Mouse (Mus musculus): ENCODE data around the gene Xpo4. TPM values are rescaled to one million over a fixed set of nuclear protein-coding genes. Genes with fewer than 3 reads are reported as not detected.
"Not testable (repeated sequence)": the region's sequence is repeated elsewhere in the genome, so short reads cannot be mapped to it uniquely, and the experiment has no call there.

The Xpo4 gene
- polyA plus RNA-seq, 1 experiment from 2014 or later: 17.0 TPM

DNA sequence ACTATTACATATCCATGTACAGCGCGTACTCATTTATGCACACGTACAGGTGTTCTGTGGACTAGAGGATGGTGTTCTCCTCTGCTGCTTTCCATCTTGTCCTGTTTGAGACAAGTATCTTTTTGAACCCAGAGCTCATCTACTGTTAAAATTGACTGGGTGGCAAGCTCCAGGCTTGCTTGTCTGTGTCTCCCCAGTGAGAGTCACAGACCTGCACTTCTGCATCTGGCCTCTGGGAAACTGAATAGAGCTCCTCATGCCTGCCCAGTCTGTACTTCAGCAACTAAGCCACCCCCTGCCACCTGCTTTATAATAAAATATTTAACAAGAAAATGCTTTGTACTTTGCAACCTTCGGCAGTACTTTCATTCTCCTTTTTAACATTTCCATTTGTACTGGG lies 6.9 kb downstream of the Xpo4 start:
- Histone ChIP-seq H3K27ac (ENCODE audit: low read length) (no peak overlapping the region), H3K27me3 (replicated peaks; ENCODE audit: control insufficient read depth, insufficient read depth, low read length) (no peaks in the 10 kb centered on the region), H3K9ac (ENCODE audit: low read depth, low read length) (no peak overlapping the region), H3K4me1 (ENCODE audit: control insufficient read depth, insufficient read depth, low read length) (peaks cover 3% of the 10 kb centered on the region; the same call in 1 of the 2 replicates), H3K36me3 (ENCODE audit: control insufficient read depth, insufficient read depth, low read length) (no peaks in the 10 kb centered on the region), H3K9me3 (ENCODE audit: control insufficient read depth, low read length) (no peaks in the 10 kb centered on the region), H3K4me3 (ENCODE audit: low read length) (no peak overlapping the region), H3K4me2 (ENCODE audit: low read depth, low read length) (no peak overlapping the region)
- ATAC-seq: no peak
- WGBS: 96% methylated on average over 4 of the region's 4 CpGs

DNA sequence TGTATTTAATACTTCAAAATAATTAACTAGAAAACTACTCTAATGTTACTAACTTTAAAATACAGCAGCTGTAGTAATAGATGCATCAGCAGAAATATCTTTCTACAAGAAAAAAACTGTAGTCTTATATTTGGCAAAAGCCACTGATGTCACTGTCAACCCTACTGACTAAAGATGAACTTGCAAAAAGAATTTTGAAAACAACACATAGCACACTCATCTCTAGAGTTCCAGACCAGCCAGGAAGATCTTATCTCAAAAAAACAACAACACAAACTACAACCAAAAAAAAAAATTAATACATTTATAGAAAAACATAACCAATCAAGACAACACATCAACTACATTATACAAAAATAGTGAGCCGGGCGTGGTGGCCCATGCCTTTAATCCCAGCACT lies 7.7 kb downstream of the Xpo4 start:
- ATAC-seq: no peak
- no peaks in the 10 kb centered on the region for H3K9me3 ChIP-seq (ENCODE audit: control insufficient read depth, low read length)
- no peak overlapping the region for H3K27ac ChIP-seq (ENCODE audit: low read length)
- no peaks in the 10 kb centered on the region; the same call in 1 of the 2 replicates for H3K4me1 ChIP-seq (ENCODE audit: control insufficient read depth, insufficient read depth, low read length)
- H3K27me3 ChIP-seq (replicated peaks; ENCODE audit: control insufficient read depth, insufficient read depth, low read length): no peaks in the 10 kb centered on the region
- no peak overlapping the region for H3K4me3 ChIP-seq (ENCODE audit: low read length)
- no peak overlapping the region for H3K4me2 ChIP-seq (ENCODE audit: low read depth, low read length)
- no peaks in the 10 kb centered on the region for H3K36me3 ChIP-seq (ENCODE audit: control insufficient read depth, insufficient read depth, low read length)
- no peak overlapping the region for H3K9ac ChIP-seq (ENCODE audit: low read depth, low read length)
- 94% methylated on average over 2 of the region's 2 CpGs for WGBS

DNA sequence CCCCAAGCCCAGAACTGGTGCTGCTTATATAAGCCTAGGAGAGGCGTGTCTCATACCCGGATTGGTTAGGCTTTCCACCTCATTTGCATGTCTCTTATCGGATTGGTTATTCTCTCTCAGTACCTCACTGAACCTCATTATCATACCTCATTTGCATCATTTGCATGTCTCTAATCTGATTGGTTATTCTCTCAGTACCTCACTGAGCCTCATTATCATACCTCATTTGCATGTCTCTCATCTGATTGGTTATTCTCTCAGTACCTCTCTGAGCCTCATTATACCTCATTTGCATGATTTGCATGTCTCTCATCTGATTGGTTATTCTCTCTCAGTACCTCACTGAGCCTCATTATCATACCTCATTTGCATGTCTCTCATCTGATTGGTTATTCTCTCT lies 8.7 kb downstream of the Xpo4 start:
- H3K9me3 ChIP-seq (ENCODE audit: control insufficient read depth, low read length); H3K4me3 ChIP-seq (ENCODE audit: low read length); H3K4me2 ChIP-seq (ENCODE audit: low read depth, low read length); H3K27me3 ChIP-seq (replicated peaks; ENCODE audit: control insufficient read depth, insufficient read depth, low read length); H3K27ac ChIP-seq (ENCODE audit: low read length); ATAC-seq; H3K9ac ChIP-seq (ENCODE audit: low read depth, low read length); H3K4me1 ChIP-seq (ENCODE audit: control insufficient read depth, insufficient read depth, low read length); H3K36me3 ChIP-seq (ENCODE audit: control insufficient read depth, insufficient read depth, low read length): not testable (repeated sequence)
- WGBS: 95% methylated on average over 3 of the region's 3 CpGs

DNA sequence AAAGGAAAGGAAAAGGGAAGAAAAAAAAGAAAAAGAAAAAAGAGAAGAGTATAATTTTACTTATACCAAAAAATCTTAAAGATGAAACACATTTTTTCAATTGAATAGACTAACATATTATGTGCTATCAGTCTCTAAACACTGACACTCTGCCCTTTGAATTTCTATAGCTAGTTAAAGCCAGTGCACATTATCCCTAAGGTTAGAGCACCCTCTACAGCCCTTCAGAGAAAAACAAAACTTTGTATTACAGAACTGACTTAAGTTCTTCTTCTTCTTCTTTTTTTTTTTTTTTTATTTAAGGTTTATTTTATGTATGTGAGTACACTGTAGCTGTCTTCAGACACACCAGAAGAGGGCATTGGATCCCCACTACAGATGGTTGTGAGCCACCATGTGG lies 15.7 kb downstream of the Xpo4 start:
- H3K9me3 ChIP-seq (ENCODE audit: control insufficient read depth, low read length): no peaks in the 10 kb centered on the region
- no peak overlapping the region for H3K4me3 ChIP-seq (ENCODE audit: low read length)
- no peaks in the 10 kb centered on the region for H3K36me3 ChIP-seq (ENCODE audit: control insufficient read depth, insufficient read depth, low read length)
- ATAC-seq: no peak
- no peaks in the 10 kb centered on the region for H3K4me1 ChIP-seq (ENCODE audit: control insufficient read depth, insufficient read depth, low read length)
- H3K27ac ChIP-seq (ENCODE audit: low read length): no peak overlapping the region
- H3K27me3 ChIP-seq (replicated peaks; ENCODE audit: control insufficient read depth, insufficient read depth, low read length): no peaks in the 10 kb centered on the region
- no peak overlapping the region for H3K9ac ChIP-seq (ENCODE audit: low read depth, low read length)
- H3K4me2 ChIP-seq (ENCODE audit: low read depth, low read length): no peak overlapping the region

DNA sequence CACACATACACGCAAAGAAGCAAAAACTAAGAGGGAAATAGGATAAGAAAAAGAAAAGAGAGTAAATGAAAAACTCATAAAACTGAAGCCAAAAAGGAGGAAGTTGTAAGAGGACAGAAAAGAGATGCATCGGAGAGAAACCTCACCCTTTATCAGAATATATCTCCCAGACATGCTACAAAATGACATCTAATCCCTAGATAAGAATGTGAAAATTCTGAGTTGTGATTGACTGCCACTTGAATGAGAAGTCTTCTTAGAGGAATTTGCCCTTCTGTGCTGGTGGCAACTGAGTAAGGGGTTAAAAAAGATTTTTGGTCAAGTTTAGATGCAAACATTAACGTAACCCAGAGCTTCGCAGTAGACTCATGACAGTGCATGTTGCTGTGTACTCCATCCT lies 19.1 kb downstream of the Xpo4 start:
- H3K9ac ChIP-seq (ENCODE audit: low read depth, low read length): no peak overlapping the region
- no peak overlapping the region for H3K4me2 ChIP-seq (ENCODE audit: low read depth, low read length)
- no peaks in the 10 kb centered on the region for H3K27me3 ChIP-seq (replicated peaks; ENCODE audit: control insufficient read depth, insufficient read depth, low read length)
- H3K4me3 ChIP-seq (ENCODE audit: low read length): no peak overlapping the region
- 81% methylated on average over 4 of the region's 4 CpGs for WGBS
- no peak overlapping the region for H3K27ac ChIP-seq (ENCODE audit: low read length)
- no peak for ATAC-seq
- no peaks in the 10 kb centered on the region for H3K9me3 ChIP-seq (ENCODE audit: control insufficient read depth, low read length)
- H3K36me3 ChIP-seq (ENCODE audit: control insufficient read depth, insufficient read depth, low read length): no peaks in the 10 kb centered on the region
- no peaks in the 10 kb centered on the region for H3K4me1 ChIP-seq (ENCODE audit: control insufficient read depth, insufficient read depth, low read length)

DNA sequence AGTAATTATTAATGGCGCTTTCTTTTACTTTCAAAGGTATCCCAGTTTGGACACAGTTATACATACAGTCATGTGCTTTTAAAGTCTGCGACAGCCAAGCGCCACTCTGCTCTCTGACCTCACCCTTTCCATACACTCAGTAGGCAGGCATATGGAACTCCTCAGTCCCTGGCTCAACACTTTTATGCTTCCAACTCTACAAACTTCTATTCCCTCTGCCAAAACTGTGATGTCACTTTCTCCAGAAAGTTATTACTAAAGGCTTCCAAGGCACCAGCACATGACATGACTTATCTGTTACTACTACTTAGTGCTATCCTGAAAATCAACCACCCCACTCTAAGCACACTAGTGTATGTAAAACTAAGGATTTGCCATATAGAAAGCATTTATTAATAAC lies 26.1 kb downstream of the Xpo4 start:
- WGBS: 94% methylated on average over 3 of the region's 3 CpGs
- ATAC-seq: no peak
- Histone ChIP-seq H3K4me3 (ENCODE audit: low read length) (no peak overlapping the region), H3K4me2 (ENCODE audit: low read depth, low read length) (no peak overlapping the region), H3K4me1 (ENCODE audit: control insufficient read depth, insufficient read depth, low read length) (no peaks in the 10 kb centered on the region), H3K27me3 (replicated peaks; ENCODE audit: control insufficient read depth, insufficient read depth, low read length) (no peaks in the 10 kb centered on the region), H3K9me3 (ENCODE audit: control insufficient read depth, low read length) (no peaks in the 10 kb centered on the region), H3K36me3 (ENCODE audit: control insufficient read depth, insufficient read depth, low read length) (no peaks in the 10 kb centered on the region), H3K9ac (ENCODE audit: low read depth, low read length) (no peak overlapping the region), H3K27ac (ENCODE audit: low read length) (no peak overlapping the region)

DNA sequence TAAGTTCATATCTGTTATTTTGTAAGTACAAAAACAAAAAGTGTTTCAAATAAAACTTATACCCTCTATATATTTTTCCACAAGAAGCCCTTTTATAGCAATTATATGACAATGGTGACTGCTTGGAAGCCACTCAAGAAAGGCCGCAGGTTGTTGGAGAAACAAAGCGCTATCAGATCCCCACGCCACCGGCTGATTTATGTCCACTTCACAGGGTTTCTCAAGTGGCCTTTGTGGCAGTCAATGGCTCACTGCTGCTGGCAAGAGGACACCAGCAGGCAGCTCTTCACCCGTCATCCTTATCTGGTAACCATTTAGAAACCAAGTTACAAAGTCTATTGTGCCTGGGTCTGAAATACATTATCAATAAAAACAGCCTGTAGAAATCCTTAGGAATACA lies 31.1 kb downstream of the Xpo4 start:
- Histone ChIP-seq H3K9me3 (ENCODE audit: control insufficient read depth, low read length) (no peaks in the 10 kb centered on the region), H3K9ac (ENCODE audit: low read depth, low read length) (no peak overlapping the region), H3K27me3 (replicated peaks; ENCODE audit: control insufficient read depth, insufficient read depth, low read length) (no peaks in the 10 kb centered on the region), H3K4me1 (ENCODE audit: control insufficient read depth, insufficient read depth, low read length) (no peaks in the 10 kb centered on the region), H3K27ac (ENCODE audit: low read length) (no peak overlapping the region), H3K4me3 (ENCODE audit: low read length) (no peak overlapping the region), H3K36me3 (ENCODE audit: control insufficient read depth, insufficient read depth, low read length) (no peaks in the 10 kb centered on the region; the same call in 1 of the 2 replicates), H3K4me2 (ENCODE audit: low read depth, low read length) (no peak overlapping the region)
- WGBS: 62% methylated on average over 5 of the region's 5 CpGs
- ATAC-seq: no peak

DNA sequence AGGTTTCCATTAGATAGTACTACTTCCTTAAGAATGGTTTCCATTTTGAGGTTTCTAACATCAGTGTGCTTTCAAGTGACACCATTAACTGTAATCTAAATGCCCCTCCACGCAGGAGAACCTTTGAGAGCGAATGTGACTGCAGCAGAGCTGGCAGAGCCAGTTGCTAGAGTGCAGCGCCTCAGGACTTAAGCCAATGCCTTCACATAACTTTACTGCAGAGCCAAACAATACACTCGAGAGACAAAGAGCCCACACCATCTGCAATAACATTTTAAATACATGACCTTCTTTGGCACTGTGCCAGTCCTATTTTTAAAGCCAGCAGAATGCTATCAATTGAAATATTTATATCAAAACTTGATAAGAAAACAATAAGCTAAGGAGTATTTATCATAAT lies 35.6 kb downstream of the Xpo4 start:
- Histone ChIP-seq H3K4me2 (ENCODE audit: low read depth, low read length) (no peak overlapping the region), H3K4me1 (ENCODE audit: control insufficient read depth, insufficient read depth, low read length) (no peaks in the 10 kb centered on the region), H3K27me3 (replicated peaks; ENCODE audit: control insufficient read depth, insufficient read depth, low read length) (no peaks in the 10 kb centered on the region), H3K27ac (ENCODE audit: low read length) (no peak overlapping the region), H3K36me3 (ENCODE audit: control insufficient read depth, insufficient read depth, low read length) (peaks cover 4% of the 10 kb centered on the region; the same call in 1 of the 2 replicates), H3K9me3 (ENCODE audit: control insufficient read depth, low read length) (no peaks in the 10 kb centered on the region), H3K4me3 (ENCODE audit: low read length) (no peak overlapping the region), H3K9ac (ENCODE audit: low read depth, low read length) (no peak overlapping the region)
- ATAC-seq: no peak
- 59% methylated on average over 4 of the region's 4 CpGs for WGBS

DNA sequence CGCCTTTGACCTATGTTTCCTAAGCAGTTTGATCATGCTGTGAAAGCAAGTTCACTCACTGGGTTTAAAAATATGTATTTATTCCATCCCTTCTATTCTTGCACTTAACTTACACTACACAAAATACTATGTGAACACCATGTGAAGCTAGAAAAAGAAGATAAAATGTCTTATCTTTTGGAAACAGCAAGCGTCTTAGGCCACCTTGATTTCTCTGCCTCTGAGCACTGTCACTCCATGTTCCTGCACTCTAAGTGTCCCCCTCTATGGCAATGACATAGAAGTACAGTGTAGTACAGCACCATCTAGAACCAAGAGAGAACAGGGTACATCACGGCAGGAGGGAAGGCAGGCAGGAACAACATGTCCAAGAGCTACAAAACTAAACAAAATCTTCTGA lies 42.3 kb downstream of the Xpo4 start:
- no peak for ATAC-seq
- 0 out of 2 replicates have a peak, but pooled peaks cover 4% of the 10 kb centered on the region for H3K36me3 ChIP-seq (ENCODE audit: control insufficient read depth, insufficient read depth, low read length)
- H3K27ac ChIP-seq (ENCODE audit: low read length): no peak overlapping the region
- H3K27me3 ChIP-seq (replicated peaks; ENCODE audit: control insufficient read depth, insufficient read depth, low read length): no peaks in the 10 kb centered on the region
- 87% methylated on average over 3 of the region's 3 CpGs for WGBS
- H3K9me3 ChIP-seq (ENCODE audit: control insufficient read depth, low read length): no peaks in the 10 kb centered on the region
- 0 out of 2 replicates have a peak, but pooled peaks cover under 1% of the 10 kb centered on the region for H3K4me1 ChIP-seq (ENCODE audit: control insufficient read depth, insufficient read depth, low read length)
- H3K4me2 ChIP-seq (ENCODE audit: low read depth, low read length): no peak overlapping the region
- no peak overlapping the region for H3K9ac ChIP-seq (ENCODE audit: low read depth, low read length)
- no peak overlapping the region for H3K4me3 ChIP-seq (ENCODE audit: low read length)

DNA sequence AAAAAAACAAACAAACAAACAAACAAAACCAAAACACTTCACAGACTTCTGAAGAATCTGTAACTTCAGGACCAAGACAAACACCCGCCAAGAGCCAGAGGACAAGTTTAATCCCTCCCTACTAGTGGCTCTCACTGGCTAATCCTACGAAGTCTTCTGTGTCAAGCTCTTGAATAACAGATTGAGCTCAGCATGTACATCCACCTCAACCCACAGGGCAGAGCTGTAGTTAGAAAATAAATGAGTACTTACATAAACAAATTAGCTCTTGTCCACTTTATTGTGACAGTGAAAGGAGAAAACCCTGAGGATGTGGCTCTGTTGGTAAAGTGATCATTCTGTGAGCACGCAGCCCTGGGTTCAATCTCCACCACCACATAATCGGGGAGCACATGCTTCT lies 43.5 kb downstream of the Xpo4 start:
- no peaks in the 10 kb centered on the region for H3K27me3 ChIP-seq (replicated peaks; ENCODE audit: control insufficient read depth, insufficient read depth, low read length)
- H3K4me3 ChIP-seq (ENCODE audit: low read length): no peak overlapping the region
- 0 out of 2 replicates have a peak, but pooled peaks cover 3% of the 10 kb centered on the region for H3K4me1 ChIP-seq (ENCODE audit: control insufficient read depth, insufficient read depth, low read length)
- 86% methylated on average over 4 of the region's 4 CpGs for WGBS
- H3K4me2 ChIP-seq (ENCODE audit: low read depth, low read length): no peak overlapping the region
- no peak overlapping the region for H3K27ac ChIP-seq (ENCODE audit: low read length)
- no peaks in the 10 kb centered on the region for H3K9me3 ChIP-seq (ENCODE audit: control insufficient read depth, low read length)
- H3K36me3 ChIP-seq (ENCODE audit: control insufficient read depth, insufficient read depth, low read length): 0 out of 2 replicates have a peak, but pooled peaks cover 4% of the 10 kb centered on the region
- H3K9ac ChIP-seq (ENCODE audit: low read depth, low read length): no peak overlapping the region
- ATAC-seq: no peak
